Mouse (Mus musculus) lung, adult 2 months (tissue): ENCODE data around the gene Gm8909. TPM values are rescaled to one million over a fixed set of nuclear protein-coding genes. Genes with fewer than 3 reads are reported as not detected.
"Not testable (repeated sequence)": the region's sequence is repeated elsewhere in the genome, so short reads cannot be mapped to it uniquely, and the experiment has no call there.

Source experiments
- DNase-seq: peaks from one replicate; pipeline ENCODE4 v3.0.0; 2022
- H3K4me1 ChIP-seq: fragments of 200-500 bp; 2 replicates; pipeline ENCODE4 v1.6.1; 2011; ENCODE audit warnings: low read length; ENCODE audit not compliant: control insufficient read depth, insufficient read depth
- H3K4me3 ChIP-seq: fragments of 200-500 bp; replicated peaks from 2 replicates; pipeline ENCODE3; 2011; ENCODE audit warnings: low read depth, mild to moderate bottlenecking, control low read depth, low read length; ENCODE audit errors: extremely low read depth
- CTCF ChIP-seq: fragments of 200-500 bp; IDR thresholded peaks from 2 replicates; pipeline ENCODE4 v1.5.1; 2011; ENCODE audit warnings: mild to moderate bottlenecking, low read length, control low read depth; ENCODE audit not compliant: insufficient read depth
- POLR2A ChIP-seq: fragments of 200-500 bp; IDR thresholded peaks from 2 replicates; pipeline ENCODE4 v1.6.1; 2011; ENCODE audit warnings: low read depth, mild to moderate bottlenecking, control low read depth, low read length, borderline replicate concordance; ENCODE audit errors: extremely low read depth
- WGBS: fragments of 180-500 bp; shearing (Covaris S2); methylation state at CpG from one replicate; pipeline ENCODE4 v1.1.7; 2018; 5-methylcytosine and 5-hydroxymethylcytosine counted together
- polyA plus RNA-seq: library from polyadenylated mRNA; depleted of rRNA; stranded (reverse); fragments of >200 nt; gene quantifications from 2 replicates; pipeline ENCODE4 v1.2.3, GENCODE M21; 2012

Gm8909 gene
- polyA plus RNA-seq, 1 experiment, result 1.2 TPM

GRCm38 (mm10) chr17:36190169-36190507 is 21.8 kb upstream of the Gm8909 start, which contains the start of gene H2-T3:
H2-T3 (minus strand) TSS chr17:36190287.
- no peak within 1 kb of the TSS for H3K4me3 ChIP-seq
- no peaks in the 10 kb centered on the region for H3K4me1 ChIP-seq
- TF ChIP-seq POLR2A, result no peak
- no peak for TF ChIP-seq CTCF
- DNase-seq, result no peak
- 73% methylated on average over 2 of the region's 2 CpGs for WGBS

- 36% methylated on average over 18 of the region's 18 CpGs for WGBS
Measured at GRCm38 (mm10) chr17:36189491-36190168, 21.3 kb upstream of the Gm8909 start.

GRCm38 (mm10) chr17:36187540-36187939 is 19.2 kb upstream of the Gm8909 start:
- H3K4me3 ChIP-seq, result no peak overlapping the region
- no peaks in the 10 kb centered on the region for H3K4me1 ChIP-seq
- TF ChIP-seq CTCF (no peak), POLR2A (no peak)
- DNase-seq, result no peak
- WGBS, result 50% methylated on average over 3 of the region's 3 CpGs

More at GRCm38 (mm10) chr17:36189491-36190168, 21.3 kb upstream of the Gm8909 start:
- no peaks in the 10 kb centered on the region for H3K4me1 ChIP-seq
- no peak for DNase-seq
- TF ChIP-seq CTCF (no peak), POLR2A (no peak)
- no peak overlapping the region for H3K4me3 ChIP-seq

- TF ChIP-seq CTCF (no peak), POLR2A (no peak)
- DNase-seq, result no peak
- no peak overlapping the region for H3K4me3 ChIP-seq
- no peaks in the 10 kb centered on the region for H3K4me1 ChIP-seq
- WGBS, result 73% methylated on average over 12 of the region's 12 CpGs
Measured at GRCm38 (mm10) chr17:36182212-36182611, 13.9 kb upstream of the Gm8909 start.

GRCm38 (mm10) chr17:36179446-36179845 is 11.1 kb upstream of the Gm8909 start:
- DNase-seq, H3K4me3 ChIP-seq: not testable (repeated sequence)
- WGBS, result 10% methylated on average over 10 of the region's 10 CpGs

GRCm38 (mm10) chr17:36178938-36179337 is 10.6 kb upstream of the Gm8909 start:
- not testable (repeated sequence) for H3K4me3 ChIP-seq, H3K4me1 ChIP-seq
- DNase-seq, result peak; percentile 23
- under 1% methylated on average over 40 of the region's 40 CpGs for WGBS

More at GRCm38 (mm10) chr17:36179446-36179845, 11.1 kb upstream of the Gm8909 start:
- H3K4me1 ChIP-seq, result not testable (repeated sequence)

- not testable (repeated sequence) for DNase-seq, H3K4me1 ChIP-seq, H3K4me3 ChIP-seq
- WGBS, result no CpG with 5 or more reads among the region's 2 CpGs
Measured at GRCm38 (mm10) chr17:36176132-36176531, 7.8 kb upstream of the Gm8909 start.

- Histone ChIP-seq H3K4me1 (no peaks in the 10 kb centered on the region), H3K4me3 (no peak overlapping the region)
- no peak for DNase-seq
- 22% methylated on average over 1 of the region's 1 CpGs for WGBS
- TF ChIP-seq POLR2A (no peak), CTCF (no peak)
Measured at GRCm38 (mm10) chr17:36170287-36170814, 2.0 kb upstream of the Gm8909 start.

GRCm38 (mm10) chr17:36169753-36170152 is 1.4 kb upstream of the Gm8909 start:
- H3K4me3 ChIP-seq, result no peak overlapping the region
- no peak for TF ChIP-seq POLR2A
- no peak for TF ChIP-seq CTCF
- H3K4me1 ChIP-seq, result no peaks in the 10 kb centered on the region
- DNase-seq, result no peak

GRCm38 (mm10) chr17:36169094-36169493 is 757 bp upstream of the Gm8909 start:
- 62% methylated on average over 1 of the region's 1 CpGs for WGBS
- H3K4me3 ChIP-seq, H3K4me1 ChIP-seq, DNase-seq: not testable (repeated sequence)
